Mouse (Mus musculus): ENCODE data around the gene Lhfpl2. TPM values are rescaled to one million over a fixed set of nuclear protein-coding genes. Genes with fewer than 3 reads are reported as not detected.

Lhfpl2 gene
- polyA plus RNA-seq, 1 experiment = 15.5 TPM

GRCm38 (mm10) chr13:94094625-94095024, 37.0 kb downstream of the Lhfpl2 start:
- TF ChIP-seq MYOD1 (IDR thresholded peaks at IDR 0.05; ENCODE audit: control insufficient read depth, insufficient read length, low read depth) = no peak
- TF ChIP-seq CTCF (IDR thresholded peaks at IDR 0.05; ENCODE audit: control insufficient read depth, insufficient read depth, insufficient read length) = no peak
- no peak for TF ChIP-seq FOSL1 (IDR thresholded peaks at IDR 0.05; ENCODE audit: insufficient read depth, low read length, poor library complexity, severe bottlenecking)
- no peak for TF ChIP-seq USF1 (IDR thresholded peaks at IDR 0.05; ENCODE audit: low read depth)
- TF ChIP-seq CEBPB (IDR thresholded peaks at IDR 0.05; ENCODE audit: low read depth) = no peak
- no peak for TF ChIP-seq MAX (IDR thresholded peaks at IDR 0.05)
- TF ChIP-seq MYOG (IDR thresholded peaks at IDR 0.05; ENCODE audit: control insufficient read depth, extremely low read depth, insufficient read length) = no peak
- peaks cover 12% of the 10 kb centered on the region for H3K36me3 ChIP-seq (ENCODE audit: control insufficient read depth, insufficient read depth)
- no peak overlapping the region for H3ac ChIP-seq (ENCODE audit: control insufficient read depth, insufficient read length, low read depth)
- peaks cover 93% of the 10 kb centered on the region for H3K79me2 ChIP-seq (ENCODE audit: control insufficient read depth, insufficient read depth)
- peaks cover 38% of the 10 kb centered on the region for H3K79me3 ChIP-seq (ENCODE audit: low read depth)
- no peak overlapping the region for H3K4me3 ChIP-seq (ENCODE audit: insufficient read depth, poor library complexity, severe bottlenecking)
- H3K27me3 ChIP-seq (ENCODE audit: control insufficient read depth, insufficient read depth, insufficient read length) = no peaks in the 10 kb centered on the region

GRCm38 (mm10) chr13:94095202-94095601, 37.6 kb downstream of the Lhfpl2 start:
- H3K27me3 ChIP-seq (ENCODE audit: control insufficient read depth, insufficient read depth, insufficient read length) = no peaks in the 10 kb centered on the region
- H3K4me3 ChIP-seq (ENCODE audit: insufficient read depth, poor library complexity, severe bottlenecking) = no peak overlapping the region
- peaks cover 93% of the 10 kb centered on the region for H3K79me2 ChIP-seq (ENCODE audit: control insufficient read depth, insufficient read depth)
- H3ac ChIP-seq (ENCODE audit: control insufficient read depth, insufficient read length, low read depth) = no peak overlapping the region
- peaks cover 38% of the 10 kb centered on the region for H3K79me3 ChIP-seq (ENCODE audit: low read depth)
- TF ChIP-seq FOSL1 (IDR thresholded peaks at IDR 0.05; ENCODE audit: insufficient read depth, low read length, poor library complexity, severe bottlenecking) (no peak), MYOG (IDR thresholded peaks at IDR 0.05; ENCODE audit: control insufficient read depth, extremely low read depth, insufficient read length) (no peak), CEBPB (IDR thresholded peaks at IDR 0.05; ENCODE audit: low read depth) (no peak), CTCF (IDR thresholded peaks at IDR 0.05; ENCODE audit: control insufficient read depth, insufficient read depth, insufficient read length) (no peak), MAX (IDR thresholded peaks at IDR 0.05) (no peak), USF1 (IDR thresholded peaks at IDR 0.05; ENCODE audit: low read depth) (no peak), MYOD1 (IDR thresholded peaks at IDR 0.05; ENCODE audit: control insufficient read depth, insufficient read length, low read depth) (no peak)
- peaks cover 12% of the 10 kb centered on the region for H3K36me3 ChIP-seq (ENCODE audit: control insufficient read depth, insufficient read depth)

- peaks cover 21% of the 10 kb centered on the region for H3K36me3 ChIP-seq (ENCODE audit: control insufficient read depth, insufficient read depth)
- peaks cover 88% of the 10 kb centered on the region for H3K79me2 ChIP-seq (ENCODE audit: control insufficient read depth, insufficient read depth)
- no peaks in the 10 kb centered on the region for H3K27me3 ChIP-seq (ENCODE audit: control insufficient read depth, insufficient read depth, insufficient read length)
- H3ac ChIP-seq (ENCODE audit: control insufficient read depth, insufficient read length, low read depth) = no peak overlapping the region
- peaks cover 33% of the 10 kb centered on the region for H3K79me3 ChIP-seq (ENCODE audit: low read depth)
- no peak overlapping the region for H3K4me3 ChIP-seq (ENCODE audit: insufficient read depth, poor library complexity, severe bottlenecking)
- TF ChIP-seq MYOG (IDR thresholded peaks at IDR 0.05; ENCODE audit: control insufficient read depth, extremely low read depth, insufficient read length) (no peak), MAX (IDR thresholded peaks at IDR 0.05) (no peak), MYOD1 (IDR thresholded peaks at IDR 0.05; ENCODE audit: control insufficient read depth, insufficient read length, low read depth) (no peak), CTCF (IDR thresholded peaks at IDR 0.05; ENCODE audit: control insufficient read depth, insufficient read depth, insufficient read length) (no peak), FOSL1 (IDR thresholded peaks at IDR 0.05; ENCODE audit: insufficient read depth, low read length, poor library complexity, severe bottlenecking) (no peak), USF1 (IDR thresholded peaks at IDR 0.05; ENCODE audit: low read depth) (no peak), CEBPB (IDR thresholded peaks at IDR 0.05; ENCODE audit: low read depth) (no peak)
Observed at GRCm38 (mm10) chr13:94097667-94098066, 40.1 kb downstream of the Lhfpl2 start.

- H3ac ChIP-seq (ENCODE audit: control insufficient read depth, insufficient read length, low read depth) = no peak overlapping the region
- H3K36me3 ChIP-seq (ENCODE audit: control insufficient read depth, insufficient read depth) = peaks cover 25% of the 10 kb centered on the region
- peaks cover 33% of the 10 kb centered on the region for H3K79me3 ChIP-seq (ENCODE audit: low read depth)
- TF ChIP-seq MAX (IDR thresholded peaks at IDR 0.05) = peak; percentile 80
- TF ChIP-seq MYOG (IDR thresholded peaks at IDR 0.05; ENCODE audit: control insufficient read depth, extremely low read depth, insufficient read length) = no peak
- peak; percentile 67 for TF ChIP-seq CEBPB (IDR thresholded peaks at IDR 0.05; ENCODE audit: low read depth)
- TF ChIP-seq USF1 (IDR thresholded peaks at IDR 0.05; ENCODE audit: low read depth) = peak; percentile 52
- no peak for TF ChIP-seq MYOD1 (IDR thresholded peaks at IDR 0.05; ENCODE audit: control insufficient read depth, insufficient read length, low read depth)
- no peak for TF ChIP-seq FOSL1 (IDR thresholded peaks at IDR 0.05; ENCODE audit: insufficient read depth, low read length, poor library complexity, severe bottlenecking)
- H3K4me3 ChIP-seq (ENCODE audit: insufficient read depth, poor library complexity, severe bottlenecking) = no peak overlapping the region
- no peaks in the 10 kb centered on the region for H3K27me3 ChIP-seq (ENCODE audit: control insufficient read depth, insufficient read depth, insufficient read length)
- H3K79me2 ChIP-seq (ENCODE audit: control insufficient read depth, insufficient read depth) = peaks cover 84% of the 10 kb centered on the region
Observed at GRCm38 (mm10) chr13:94098369-94099084, 40.9 kb downstream of the Lhfpl2 start.

DNA sequence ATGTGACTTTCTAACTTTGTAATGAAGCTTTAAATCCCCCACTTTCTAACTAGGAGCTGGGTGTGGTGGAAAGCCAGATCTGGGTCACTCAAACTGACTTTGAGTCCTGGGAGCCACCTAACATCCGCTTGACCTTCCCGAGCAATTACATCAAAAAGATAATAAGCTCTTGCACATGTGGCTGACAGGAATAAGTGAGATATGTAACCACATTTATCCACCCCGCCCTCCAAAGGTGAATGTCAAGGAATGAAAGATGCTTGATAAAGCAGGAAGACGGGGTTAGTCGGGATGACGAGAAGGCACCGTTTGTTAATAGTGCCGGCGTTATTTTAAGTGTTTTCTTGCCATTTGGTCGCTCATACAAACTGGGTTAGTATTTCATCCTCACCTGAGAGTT, 41.5 kb downstream of the Lhfpl2 start:
- no peaks in the 10 kb centered on the region for H3K27me3 ChIP-seq (ENCODE audit: control insufficient read depth, insufficient read depth, insufficient read length)
- TF ChIP-seq USF1 (IDR thresholded peaks at IDR 0.05; ENCODE audit: low read depth) (no peak), MYOG (IDR thresholded peaks at IDR 0.05; ENCODE audit: control insufficient read depth, extremely low read depth, insufficient read length) (no peak), CEBPB (IDR thresholded peaks at IDR 0.05; ENCODE audit: low read depth) (no peak), MAX (IDR thresholded peaks at IDR 0.05) (no peak), FOSL1 (IDR thresholded peaks at IDR 0.05; ENCODE audit: insufficient read depth, low read length, poor library complexity, severe bottlenecking) (no peak), CTCF (IDR thresholded peaks at IDR 0.05; ENCODE audit: control insufficient read depth, insufficient read depth, insufficient read length) (no peak), MYOD1 (IDR thresholded peaks at IDR 0.05; ENCODE audit: control insufficient read depth, insufficient read length, low read depth) (no peak)
- H3K79me3 ChIP-seq (ENCODE audit: low read depth) = peaks cover 34% of the 10 kb centered on the region
- no peak overlapping the region for H3K4me3 ChIP-seq (ENCODE audit: insufficient read depth, poor library complexity, severe bottlenecking)
- H3K79me2 ChIP-seq (ENCODE audit: control insufficient read depth, insufficient read depth) = peaks cover 83% of the 10 kb centered on the region
- no peak overlapping the region for H3ac ChIP-seq (ENCODE audit: control insufficient read depth, insufficient read length, low read depth)
- peaks cover 27% of the 10 kb centered on the region for H3K36me3 ChIP-seq (ENCODE audit: control insufficient read depth, insufficient read depth)
